Mouse (Mus musculus) liver, postnatal 0 days (tissue): ENCODE measurements around the gene Slc8b1.

ENCODE experiments used
- CTCF ChIP-seq: sonication (generic); IDR thresholded peaks from 2 replicates; pipeline ENCODE4 v1.5.1; 2016; ENCODE audit warnings: antibody characterized with exemption, low read depth
- EP300 ChIP-seq: IDR thresholded peaks from 2 replicates; pipeline ENCODE4 v1.6.1; 2016; ENCODE audit warnings: antibody characterized with exemption, low read depth, mild to moderate bottlenecking

DNA sequence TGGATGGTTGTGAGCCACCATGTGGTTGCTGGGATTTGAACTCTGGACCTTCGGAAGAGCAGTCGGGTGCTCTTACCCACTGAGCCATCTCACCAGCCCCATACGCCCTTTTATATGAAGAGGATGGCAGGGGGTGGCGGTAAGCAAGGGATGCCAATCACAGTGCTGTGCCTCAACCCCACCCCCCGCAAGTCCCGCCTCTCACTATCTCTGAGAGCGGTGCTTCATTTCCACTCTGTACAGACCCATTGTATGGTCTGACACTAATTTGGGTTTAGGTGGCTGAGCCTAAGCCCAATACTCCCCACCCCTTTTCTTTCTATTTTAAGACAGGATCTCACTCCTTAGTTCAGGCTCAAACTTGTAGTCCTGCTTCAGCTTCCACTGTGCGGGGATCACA is 35.1 kb upstream of the Slc8b1 start:
- TF ChIP-seq CTCF (no peak), EP300 (no peak)
